Mouse (Mus musculus) Muller cell, postnatal 12 days (primary cell): Measurements from ENCODE around the gene Dda1.

Source experiments
- DNase-seq: peaks from one replicate; pipeline ENCODE4 v3.0.0-alpha.2; 2015; ENCODE audit errors: inconsistent ontology term

Dda1 gene

GRCm38 (mm10) chr8:71469411-71469810, 412 bp downstream of the Dda1 start:
- DNase-seq: peak; percentile 41

GRCm38 (mm10) chr8:71470146-71470912, 1.3 kb downstream of the Dda1 start:
- DNase-seq: no peak

GRCm38 (mm10) chr8:71470913-71471255, 1.9 kb downstream of the Dda1 start:
- DNase-seq: no peak

- DNase-seq: no peak
Measured at GRCm38 (mm10) chr8:71471861-71472260, 2.9 kb downstream of the Dda1 start.

GRCm38 (mm10) chr8:71472601-71473386, 3.8 kb downstream of the Dda1 start:
- DNase-seq: no peak

- DNase-seq: no peak
Measured at GRCm38 (mm10) chr8:71474344-71474743, 5.3 kb downstream of the Dda1 start.

GRCm38 (mm10) chr8:71474785-71475701, 6.0 kb downstream of the Dda1 start:
- no peak for DNase-seq

GRCm38 (mm10) chr8:71475702-71476075, 6.7 kb downstream of the Dda1 start:
- peak; percentile 16 for DNase-seq

- DNase-seq: peak; percentile 87
Measured at GRCm38 (mm10) chr8:71476099-71476940, 7.3 kb downstream of the Dda1 start.

GRCm38 (mm10) chr8:71477196-71477845, 8.3 kb downstream of the Dda1 start:
- DNase-seq: no peak

- DNase-seq: no peak
Measured at GRCm38 (mm10) chr8:71478943-71479342, 9.9 kb downstream of the Dda1 start.

- no peak for DNase-seq
Measured at GRCm38 (mm10) chr8:71483932-71484331, 14.9 kb downstream of the Dda1 start.

- no peak for DNase-seq
Measured at GRCm38 (mm10) chr8:71484736-71485135, 15.7 kb downstream of the Dda1 start.

GRCm38 (mm10) chr8:71485142-71486135, 16.4 kb downstream of the Dda1 start, which contains the start of gene Ano8:
Gene Ano8 (minus strand): TSS chr8:71485963.
- peak; percentile 91 for DNase-seq

- no peak for DNase-seq
Measured at GRCm38 (mm10) chr8:71486136-71486529, 17.1 kb downstream of the Dda1 start.

GRCm38 (mm10) chr8:71487691-71488445, 18.9 kb downstream of the Dda1 start, which contains the start of gene Gtpbp3:
Gene Gtpbp3 (plus strand): TSS chr8:71488103.
- DNase-seq: peak; percentile 88

GRCm38 (mm10) chr8:71488454-71488853, 19.5 kb downstream of the Dda1 start:
- peak; percentile 95 for DNase-seq

- peak; percentile 88 for DNase-seq
Measured at GRCm38 (mm10) chr8:71495039-71495438, 26.0 kb downstream of the Dda1 start.
